15 mouse cellular contexts compared by ENCODE assay signal in genomic region chr8:81815551-81815950, GRCm38 (mm10).
"Had no signal": no experiment of that assay in that cellular context is flagged by ENCODE, and none has a peak within 500 bp of the region (broad histone marks: within the 10 kb centered on the region; RNA-seq: fewer than 3 reads in every experiment).

No protein-coding gene starts in this region.

- H3K9ac ChIP-seq: liver, embryonic 13.5 days; midbrain, embryonic 15.5 days; neural tube, embryonic 12.5 days had no signal

- ATAC-seq: midbrain, embryonic 15.5 days had no signal

- H3K4me2 ChIP-seq: liver, embryonic 13.5 days; midbrain, embryonic 11.5 days; midbrain, embryonic 15.5 days; neural tube, embryonic 12.5 days had no signal

- H3K27ac ChIP-seq: left cerebral cortex, adult 2 months; liver, embryonic 13.5 days; midbrain, embryonic 15.5 days; neural tube, embryonic 12.5 days had no signal

- H3K27me3 ChIP-seq: liver, embryonic 13.5 days; midbrain, embryonic 15.5 days; neural tube, embryonic 12.5 days had no signal

- H3K4me1 ChIP-seq: neural tube, embryonic 12.5 days had no signal

- H3K36me3 ChIP-seq: liver, embryonic 13.5 days; midbrain, embryonic 15.5 days; neural tube, embryonic 12.5 days had no signal

- DNase-seq: kidney, adult 2 months; kidney, postnatal 25 days; liver; liver, embryonic 13.5 days; lung, adult 18-20 months; lung, postnatal 36 days; retina, postnatal 1 day; right cerebral cortex, postnatal 4 days; spleen, adult 18-20 months; thymus, adult 18-20 months; thymus, postnatal 14 days had no signal

- H3K4me3 ChIP-seq: left cerebral cortex, adult 2 months; liver, embryonic 13.5 days; midbrain, embryonic 15.5 days; neural tube, embryonic 12.5 days had no signal

- H3K9me3 ChIP-seq: liver, embryonic 13.5 days; midbrain, embryonic 15.5 days; neural tube, embryonic 12.5 days had no signal
